Mouse (Mus musculus) CH12.LX (cell line): ENCODE measurements around the gene Prkn. TPM values are rescaled to one million over a fixed set of nuclear protein-coding genes. Genes with fewer than 3 reads are reported as not detected.

Experiments used
- DNase-seq: peaks from one replicate; pipeline ENCODE4 v3.0.0-alpha.2; 2013; ENCODE audit errors: extremely low read depth
- H3K27ac ChIP-seq: 2 replicates; pipeline ENCODE4 v1.5.1; 2012; ENCODE audit warnings: low read depth, mild to moderate bottlenecking, control low read depth, moderate library complexity; ENCODE audit not compliant: insufficient read depth
- H3K27me3 ChIP-seq: replicated peaks from 2 replicates; pipeline ENCODE3; 2012; ENCODE audit warnings: inconsistent platforms
- H3K36me3 ChIP-seq, 2 experiments: replicated peaks in 1 of 2; 2 replicates each; pipeline versions ENCODE3 to v1.6.1; 2012; ENCODE audit warnings: inconsistent platforms in 1 of 2, low read length in 1 of 2, mild to moderate bottlenecking in 1 of 2, mixed read lengths in 1 of 2, moderate library complexity in 1 of 2; ENCODE audit not compliant: control insufficient read depth in 1 of 2, insufficient read depth in 1 of 2
- H3K4me1 ChIP-seq, 2 experiments: 2 replicates each; pipeline ENCODE4 v1.6.1; 2012; ENCODE audit warnings: inconsistent platforms in 1 of 2, moderate library complexity in 1 of 2; ENCODE audit not compliant: insufficient read depth in 2 of 2, control insufficient read depth in 1 of 2
- H3K4me2 ChIP-seq: 2 replicates; pipeline ENCODE4 v1.6.1; 2012; ENCODE audit warnings: low read depth, mild to moderate bottlenecking, control low read depth; ENCODE audit not compliant: poor library complexity, insufficient read depth, severe bottlenecking
- H3K4me3 ChIP-seq, 3 experiments: fragments of 150-350 bp in 1 of 3; sonication (generic) in 1 of 3; replicated peaks in 1 of 3; 2 replicates each; pipeline versions ENCODE3 to v1.5.1; 2011 to 2012; ENCODE audit warnings: low read depth in 2 of 3, low read length in 2 of 3, mild to moderate bottlenecking in 2 of 3, moderate library complexity in 2 of 3, control low read depth in 1 of 3, improper control_type of control experiment in 1 of 3, inconsistent platforms in 1 of 3, mixed read lengths in 1 of 3; ENCODE audit not compliant: poor library complexity in 1 of 3
- H3K79me2 ChIP-seq: replicated peaks from 2 replicates; pipeline ENCODE4 v1.6.1; 2012; ENCODE audit warnings: mild to moderate bottlenecking, moderate library complexity; ENCODE audit not compliant: control insufficient read depth, poor library complexity, insufficient read depth, severe bottlenecking; ENCODE audit errors: extremely low read depth
- H3K9ac ChIP-seq: 2 replicates; pipeline ENCODE4 v1.6.1; 2012; ENCODE audit warnings: low read depth, mild to moderate bottlenecking, control low read depth, moderate library complexity; ENCODE audit not compliant: insufficient read depth
- H3K9me3 ChIP-seq: replicated peaks from 2 replicates; pipeline ENCODE3; 2012; ENCODE audit warnings: low read length, inconsistent platforms, mixed read lengths
- BHLHE40 ChIP-seq: IDR thresholded peaks from 2 replicates; pipeline ENCODE4 v1.6.1; 2011; ENCODE audit warnings: mild to moderate bottlenecking, low read depth, low read length, improper control_type of control experiment
- CTCF ChIP-seq, 2 experiments: IDR thresholded peaks in 1 of 2; conservative IDR thresholded peaks in 1 of 2; 2 replicates each; pipeline ENCODE4 v1.5.1; 2011 to 2012; ENCODE audit warnings: low read depth in 2 of 2, low read length in 2 of 2, improper control_type of control experiment in 1 of 2, inconsistent platforms in 1 of 2, mild to moderate bottlenecking in 1 of 2, moderate library complexity in 1 of 2
- ETS1 ChIP-seq: conservative IDR thresholded peaks from 2 replicates; pipeline ENCODE4 v1.6.1; 2012; ENCODE audit warnings: low read depth, mild to moderate bottlenecking, inconsistent platforms, low read length, improper control_type of control experiment, moderate library complexity
- GABPA ChIP-seq: IDR thresholded peaks from 2 replicates; pipeline ENCODE4 v1.6.1; 2012; ENCODE audit warnings: low read depth, low read length, improper control_type of control experiment, inconsistent platforms; ENCODE audit not compliant: insufficient replicate concordance
- IRF4 ChIP-seq: IDR thresholded peaks from 2 replicates; pipeline ENCODE4 v1.6.1; 2014; ENCODE audit warnings: low read depth, mild to moderate bottlenecking, inconsistent platforms, low read length, improper control_type of control experiment
- JUN ChIP-seq: IDR thresholded peaks from 2 replicates; pipeline ENCODE4 v1.6.1; 2011; ENCODE audit warnings: low read depth, mild to moderate bottlenecking, low read length, improper control_type of control experiment, moderate library complexity; ENCODE audit not compliant: insufficient read depth
- KAT2A ChIP-seq: IDR thresholded peaks from 2 replicates; pipeline ENCODE4 v1.6.1; 2012; ENCODE audit warnings: low read length, improper control_type of control experiment, inconsistent platforms; ENCODE audit not compliant: insufficient replicate concordance
- MAZ ChIP-seq: IDR thresholded peaks from 2 replicates; pipeline ENCODE4 v1.6.1; 2012; ENCODE audit warnings: low read depth, mild to moderate bottlenecking, inconsistent platforms, low read length, improper control_type of control experiment, moderate library complexity
- MEF2A ChIP-seq: IDR thresholded peaks from 2 replicates; pipeline ENCODE4 v1.6.1; 2014; ENCODE audit warnings: low read depth, mild to moderate bottlenecking, inconsistent platforms, low read length, improper control_type of control experiment, borderline replicate concordance
- MYC ChIP-seq: IDR thresholded peaks from 2 replicates; pipeline ENCODE4 v1.6.1; 2011; ENCODE audit warnings: low read depth, mild to moderate bottlenecking, improper control_type of control experiment, low read length
- NELFE ChIP-seq: IDR thresholded peaks from 2 replicates; pipeline ENCODE4 v1.6.1; 2011; ENCODE audit warnings: low read depth, low read length, improper control_type of control experiment
- NRF1 ChIP-seq: IDR thresholded peaks from 2 replicates; pipeline ENCODE4 v1.6.1; 2014; ENCODE audit warnings: low read depth, mild to moderate bottlenecking, inconsistent platforms, low read length, improper control_type of control experiment, moderate library complexity
- PAX5 ChIP-seq: IDR thresholded peaks from 2 replicates; pipeline ENCODE4 v1.6.1; 2012; ENCODE audit warnings: low read length, inconsistent platforms, mixed read lengths
- POLR2A ChIP-seq: IDR thresholded peaks from 2 replicates; pipeline ENCODE4 v1.6.1; 2011; ENCODE audit warnings: low read depth, mild to moderate bottlenecking, improper control_type of control experiment, low read length
- RAD21 ChIP-seq: IDR thresholded peaks from 2 replicates; pipeline ENCODE4 v1.6.1; 2011; ENCODE audit warnings: low read depth, mild to moderate bottlenecking, low read length, improper control_type of control experiment, moderate library complexity
- RCOR1 ChIP-seq: conservative IDR thresholded peaks from 2 replicates; pipeline ENCODE4 v1.6.1; 2012; ENCODE audit warnings: low read depth, mild to moderate bottlenecking, inconsistent platforms, low read length, improper control_type of control experiment
- SIN3A ChIP-seq: IDR thresholded peaks from 2 replicates; pipeline ENCODE4 v1.6.1; 2012; ENCODE audit warnings: low read length, improper control_type of control experiment, inconsistent platforms
- SMC3 ChIP-seq: IDR thresholded peaks from 2 replicates; pipeline ENCODE4 v1.6.1; 2011; ENCODE audit warnings: low read depth, low read length, improper control_type of control experiment
- TCF12 ChIP-seq: IDR thresholded peaks from 2 replicates; pipeline ENCODE4 v1.6.1; 2014; ENCODE audit warnings: low read depth, mild to moderate bottlenecking, inconsistent platforms, low read length, improper control_type of control experiment
- USF2 ChIP-seq: conservative IDR thresholded peaks from 2 replicates; pipeline ENCODE4 v1.6.1; 2011; ENCODE audit warnings: low read depth, low read length, improper control_type of control experiment
- ZMIZ1 ChIP-seq: IDR thresholded peaks from 2 replicates; pipeline ENCODE4 v1.6.1; 2012; ENCODE audit warnings: low read depth, mild to moderate bottlenecking, inconsistent platforms, low read length, improper control_type of control experiment
- ZNF384 ChIP-seq: IDR thresholded peaks from 2 replicates; pipeline ENCODE4 v1.6.1; 2012; ENCODE audit warnings: low read depth, low read length, improper control_type of control experiment, inconsistent platforms
- dilution Hi-C: fragments of 300-500 bp; cut with MboI; formaldehyde crosslinking; loops from 2 replicates; pipeline ENCODE4 v1.14.3; 2020; ENCODE audit warnings: low sequenced_read_pairs; ENCODE audit not compliant: extremely low pct_unique_long_range_greater_than_20kb, extremely low pct_ligation_motif_present
- in situ Hi-C: fragments of 300-500 bp; cut with MboI; formaldehyde crosslinking; loops from 3 replicates; pipeline ENCODE4 v1.14.3; 2019; ENCODE audit warnings: low sequenced_read_pairs, low pct_ligation_motif_present, low pct_unique_long_range_greater_than_20kb, mixed read lengths
- polyA plus RNA-seq: library from polyadenylated mRNA; unstranded; fragments of >175 nt; gene quantifications from 2 replicates; pipeline ENCODE4 v1.2.1, GENCODE M21; 2012; ENCODE audit warnings: low read depth; ENCODE audit not compliant: insufficient read length
- total RNA-seq, 2 experiments: library from RNA; depleted of rRNA; stranded (reverse); fragments of 300-350 nt in 1 of 2; fragments of >200 nt in 1 of 2; gene quantifications; 2 replicates each; pipeline ENCODE4 v1.2.3; 2012 to 2014

Prkn gene
- total and polyA plus RNA-seq, 3 experiments = 0.08 TPM; not detected in 2

- TF ChIP-seq PAX5 (no peak), ZNF384 (no peak), USF2 (no peak), CTCF (conservative IDR thresholded peaks at IDR 0.05 in 1 of 2, IDR thresholded peaks at IDR 0.05 in 1 of 2; ENCODE audit: low read depth in 2 of 2, low read length in 2 of 2) (no peak), BHLHE40 (no peak), NRF1 (no peak), MEF2A (no peak), RCOR1 (no peak), ZMIZ1 (no peak), MAZ (no peak), MYC (no peak), JUN (no peak), SMC3 (no peak), NELFE (no peak), RAD21 (no peak), SIN3A (no peak), GABPA (no peak), TCF12 (no peak), KAT2A (no peak), POLR2A (no peak)
- TF ChIP-seq, all 38 proteins: peak for 0
- Histone ChIP-seq H3K27me3 (no peaks in the 10 kb centered on the region), H3K79me2 (no peaks in the 10 kb centered on the region), H3K4me1 (peaks cover 0 to 5% of the 10 kb centered on the region in 2 experiments; a peak in 2 of 4 replicates), H3K4me2 (no peak overlapping the region), H3K4me3 (no peak overlapping the region), H3K9ac (no peak overlapping the region), H3K36me3 (no peaks in the 10 kb centered on the region), H3K27ac (no peak overlapping the region), H3K9me3 (no peaks in the 10 kb centered on the region)
- no peak for DNase-seq
- dilution Hi-C loops (no loop called here), in situ Hi-C loops (no loop called here)
Observed at GRCm38 (mm10) chr17:11130919-11131318, 290.7 kb downstream of the Prkn start.

GRCm38 (mm10) chr17:11142321-11142720 is 302.1 kb downstream of the Prkn start:
- H3K4me1 ChIP-seq = no peaks in the 10 kb centered on the region
- H3K9ac ChIP-seq = no peak overlapping the region
- in situ Hi-C loops (no loop called here), dilution Hi-C loops (no loop called here)
- no peak for DNase-seq
- H3K27me3 ChIP-seq = no peaks in the 10 kb centered on the region
- H3K79me2 ChIP-seq = no peaks in the 10 kb centered on the region
- no peak for TF ChIP-seq CTCF (conservative IDR thresholded peaks at IDR 0.05 in 1 of 2, IDR thresholded peaks at IDR 0.05 in 1 of 2; ENCODE audit: low read depth in 2 of 2, low read length in 2 of 2)
- TF ChIP-seq ETS1 = no peak
- no peak for TF ChIP-seq RAD21
- TF ChIP-seq NRF1 = no peak
- TF ChIP-seq IRF4 = no peak
- H3K36me3 ChIP-seq = no peaks in the 10 kb centered on the region
- H3K4me2 ChIP-seq = no peak overlapping the region
- no peak overlapping the region for H3K27ac ChIP-seq
- H3K9me3 ChIP-seq = no peaks in the 10 kb centered on the region
- H3K4me3 ChIP-seq = no peak overlapping the region
